Mouse (Mus musculus) G1E (cell line): ENCODE measurements around the gene Ptprm.

Source experiments
- CTCF ChIP-seq: IDR thresholded peaks from 2 replicates; pipeline ENCODE4 v1.5.1; 2012; ENCODE audit warnings: low read depth, low read length, inconsistent platforms, mixed read lengths
- GATA1 ChIP-seq: IDR thresholded peaks from 2 replicates; pipeline ENCODE4 v1.6.1; 2012; ENCODE audit warnings: borderline replicate concordance, low read length, inconsistent platforms, mixed read lengths
- GATA2 ChIP-seq: IDR thresholded peaks from 2 replicates; pipeline ENCODE4 v1.6.1; 2012; ENCODE audit warnings: low read depth, low read length, inconsistent platforms, borderline replicate concordance

GRCm38 (mm10) chr17:66664796-66665195 lies 689.5 kb downstream of the Ptprm start:
- no peak for TF ChIP-seq CTCF
- no peak for TF ChIP-seq GATA1
- no peak for TF ChIP-seq GATA2
